Mouse (Mus musculus) liver, adult 2 months (tissue): Measurements from ENCODE around the gene Isg20.
A peak's percentile ranks its signal among the peaks of the same experiment; 100 is the strongest.

ENCODE experiments used
- CTCF ChIP-seq: fragments of 200-500 bp; IDR thresholded peaks from 2 replicates; pipeline ENCODE4 v1.5.1; 2011; ENCODE audit warnings: low read depth, low read length, control low read depth
- POLR2A ChIP-seq: fragments of 200-500 bp; IDR thresholded peaks from 2 replicates; pipeline ENCODE4 v1.6.1; 2011; ENCODE audit warnings: low read length, control low read depth; ENCODE audit not compliant: insufficient read depth; ENCODE audit errors: extremely low read depth

- TF ChIP-seq POLR2A (0 out of 2 replicates have a peak, but pooled peaks have one; percentile 21), CTCF (no peak)
Observed at GRCm38 (mm10) chr7:78913649-78914544, 673 bp downstream of the Isg20 start.
